9 mouse cellular contexts compared by ENCODE assay signal in genomic region chr16:20642161-20642560, GRCm38 (mm10). TPM values are rescaled to one million over a fixed set of nuclear protein-coding genes. Genes with fewer than 3 reads are reported as not detected.
A peak's percentile ranks its signal among the peaks of the same experiment; 100 is the strongest.
DNase-seq lines count a peak whose midpoint lies in the region; ATAC-seq and TF ChIP-seq lines count a peak whose summit lies in the region.
"Had no signal": no experiment of that assay in that cellular context is flagged by ENCODE, and none has a peak within 500 bp of the region (broad histone marks: within the 10 kb centered on the region; RNA-seq: fewer than 3 reads in every experiment).

No protein-coding gene starts in this region.

- no peaks in the 10 kb centered on the region for H3K36me3 ChIP-seq in embryonic facial prominence, embryonic 10.5 days (replicated peaks)
- H3K36me3 ChIP-seq in lung, postnatal 0 days (ENCODE audit: insufficient read depth, low read length), result no peaks in the 10 kb centered on the region
- H3K36me3 ChIP-seq: stomach, embryonic 15.5 days had no signal

- H3K4me3 ChIP-seq in embryonic facial prominence, embryonic 10.5 days, result no peak overlapping the region
- H3K4me3 ChIP-seq in lung, postnatal 0 days (ENCODE audit: low read depth, low read length), result no peak overlapping the region
- H3K4me3 ChIP-seq: stomach, embryonic 15.5 days had no signal

- no peaks in the 10 kb centered on the region for H3K4me1 ChIP-seq in embryonic facial prominence, embryonic 10.5 days
- no peaks in the 10 kb centered on the region for H3K4me1 ChIP-seq in lung, postnatal 0 days (ENCODE audit: insufficient read depth, low read depth, low read length)
- H3K4me1 ChIP-seq: stomach, embryonic 15.5 days had no signal

- peak; percentile 83 for TF ChIP-seq CTCF in lung, postnatal 0 days (IDR thresholded peaks at IDR 0.05)

- H3K9ac ChIP-seq in lung, postnatal 0 days (replicated peaks; ENCODE audit: low read depth), result no peak overlapping the region
- H3K9ac ChIP-seq: stomach, embryonic 15.5 days had no signal

- peak; percentile 37; the same call in 1 of the 2 replicates for ATAC-seq in lung, postnatal 0 days

- intact Hi-C loops in heart, postnatal 14 days (cut with DNase I), result loop anchor here (2.0 to 10.0 kb wide), 2 partner anchors 143 to 217 kb away; partner anchors contain the start of genes Abcc5 and Eif2b5

- H3K27me3 ChIP-seq in embryonic facial prominence, embryonic 10.5 days (replicated peaks; ENCODE audit: low read depth, poor library complexity, severe bottlenecking), result no peaks in the 10 kb centered on the region
- no peaks in the 10 kb centered on the region for H3K27me3 ChIP-seq in lung, postnatal 0 days (replicated peaks; ENCODE audit: insufficient read depth, low read length)
- H3K27me3 ChIP-seq: stomach, embryonic 15.5 days had no signal

- H3K27ac ChIP-seq in embryonic facial prominence, embryonic 10.5 days (replicated peaks), result no peak overlapping the region
- no peak overlapping the region for H3K27ac ChIP-seq in lung, postnatal 0 days (ENCODE audit: low read length)
- H3K27ac ChIP-seq: stomach, embryonic 15.5 days had no signal

- no peak overlapping the region for H3K4me2 ChIP-seq in lung, postnatal 0 days (replicated peaks; ENCODE audit: low read depth, low read length)
- H3K4me2 ChIP-seq: stomach, embryonic 15.5 days had no signal

- whole genome bisulfite sequencing in embryonic facial prominence, embryonic 10.5 days, result 2% methylated on average over 8 of the region's 8 CpGs
- WGBS in lung, postnatal 0 days, result 3% methylated on average over 8 of the region's 8 CpGs

- H3K9me3 ChIP-seq in embryonic facial prominence, embryonic 10.5 days, result no peaks in the 10 kb centered on the region
- no peaks in the 10 kb centered on the region for H3K9me3 ChIP-seq in lung, postnatal 0 days (ENCODE audit: low read length)
- H3K9me3 ChIP-seq: stomach, embryonic 15.5 days had no signal

- no peak for TF ChIP-seq EP300 in lung, postnatal 0 days (IDR thresholded peaks at IDR 0.05)

- DNase-seq in CD8-positive naive resting alpha-beta T cell, adult 2 months (ENCODE audit: low read depth in 2 of 2, low spot score in 2 of 2), result peak; percentile 14 to 32
- DNase-seq in adrenal gland, postnatal 14 days, result peak; percentile 84
- DNase-seq in embryonic facial prominence, embryonic 10.5 days (ENCODE audit: low spot score), result peak; percentile 76
- peak; percentile 79 to 81 for DNase-seq in heart, postnatal 14 days
- peak; percentile 79 for DNase-seq in layer of hippocampus, adult 11-12 months (ENCODE audit: low spot score)
- peak; percentile 68 for DNase-seq in lung, postnatal 0 days (ENCODE audit: low spot score)
- peak; percentile 32 for DNase-seq in ovary, postnatal 10 days (ENCODE audit: low spot score)
- DNase-seq in urinary bladder, postnatal 14 days (ENCODE audit: low spot score), result peak; percentile 70

RNA-seq across cellular contexts. Expression of gene Psmd2, which starts 9.3 kb away (rescaled TPM):
- 220 and 224 TPM in 2 replicates for total RNA-seq in adrenal gland, postnatal 14 days (2021)
- 520 and 530 TPM in 2 replicates for polyA plus RNA-seq in embryonic facial prominence, embryonic 10.5 days (2016; fragmentation: Nextera tagmentation; extraction: Ambion mirVana)
- total RNA-seq in heart, postnatal 14 days (2021), result 100 to 1,000 TPM; 191 to 193 TPM
- 146 and 150 TPM in 2 replicates for polyA plus RNA-seq in lung, postnatal 0 days (2015; fragmentation: Nextera tagmentation; extraction: Ambion mirVana)

RNA-seq across cellular contexts. Expression of gene Ece2, which starts 12.5 kb away (rescaled TPM):
- total RNA-seq in adrenal gland, postnatal 14 days (2021), result 12.1 and 13.2 TPM in 2 replicates
- 3.3 and 4.1 TPM in 2 replicates for polyA plus RNA-seq in embryonic facial prominence, embryonic 10.5 days (2016; fragmentation: Nextera tagmentation; extraction: Ambion mirVana)
- under 1 TPM; 0.34 to 0.86 TPM for total RNA-seq in heart, postnatal 14 days (2021)
- 0.12 and 0.52 TPM in 2 replicates for polyA plus RNA-seq in lung, postnatal 0 days (2015; fragmentation: Nextera tagmentation; extraction: Ambion mirVana)

RNA-seq across cellular contexts. Expression of gene Camk2n2, which starts 21.1 kb away (rescaled TPM):
- 31.7 and 50.9 TPM in 2 replicates for total RNA-seq in adrenal gland, postnatal 14 days (2021)
- 1.4 TPM in 2 replicates for polyA plus RNA-seq in embryonic facial prominence, embryonic 10.5 days (2016; fragmentation: Nextera tagmentation; extraction: Ambion mirVana)
- total RNA-seq in heart, postnatal 14 days (2021), result under 1 TPM; 0.73 to 0.79 TPM
- 0.42 and 0.52 TPM in 2 replicates for polyA plus RNA-seq in lung, postnatal 0 days (2015; fragmentation: Nextera tagmentation; extraction: Ambion mirVana)

RNA-seq across cellular contexts. Expression of gene Eif4g1, which starts 26.0 kb away (rescaled TPM):
- total RNA-seq in adrenal gland, postnatal 14 days (2021), result 379 and 389 TPM in 2 replicates
- polyA plus RNA-seq in embryonic facial prominence, embryonic 10.5 days (2016; fragmentation: Nextera tagmentation; extraction: Ambion mirVana), result 251 and 260 TPM in 2 replicates
- 100 to 1,000 TPM; 329 to 343 TPM for total RNA-seq in heart, postnatal 14 days (2021)
- polyA plus RNA-seq in lung, postnatal 0 days (2015; fragmentation: Nextera tagmentation; extraction: Ambion mirVana), result 73.5 and 78.7 TPM in 2 replicates

RNA-seq across cellular contexts. Expression of gene Alg3, which starts 30.6 kb away (rescaled TPM):
- 23.0 and 24.2 TPM in 2 replicates for total RNA-seq in adrenal gland, postnatal 14 days (2021)
- polyA plus RNA-seq in embryonic facial prominence, embryonic 10.5 days (2016; fragmentation: Nextera tagmentation; extraction: Ambion mirVana), result 53.9 and 59.2 TPM in 2 replicates
- total RNA-seq in heart, postnatal 14 days (2021), result 10 to 100 TPM; 10.4 to 10.5 TPM
- polyA plus RNA-seq in lung, postnatal 0 days (2015; fragmentation: Nextera tagmentation; extraction: Ambion mirVana), result 17.6 and 19.3 TPM in 2 replicates

Comparison
In these comparisons a context has a peak if more than half of its experiments do, and no peak if none do; other contexts are left out.
1. DNase-seq: peak in every context shown above with its lines; median percentile 84 in adrenal gland, postnatal 14 days; 80 in heart, postnatal 14 days; 79 in layer of hippocampus, adult 11-12 months; 76 in embryonic facial prominence, embryonic 10.5 days; 70 in urinary bladder, postnatal 14 days; 68 in lung, postnatal 0 days; 32 in ovary, postnatal 10 days; 23 in CD8-positive naive resting alpha-beta T cell, adult 2 months.
2. RNA of gene Camk2n2, which starts 21.1 kb away (total RNA-seq): 31.7 to 50.9 TPM in adrenal gland, postnatal 14 days; 0.73 to 0.79 TPM in heart, postnatal 14 days; every median in the first group is over 10 times any median in the second.